Mouse (Mus musculus) forebrain, postnatal 0 days (tissue): ENCODE measurements at regions not wholly inside any gene's neighbourhood (a gene's known extent, or its start where the extent isn't known, plus 50 kb on each side); places are given as distances from the start of the nearest gene placed in this dataset.

Experiments
- ATAC-seq: fragments of 200-750 bp; cut with Nextera tagmentation; 2 replicates; pipeline ENCODE4 v1.8.0; 2017; ENCODE audit warnings: mild to moderate bottlenecking, moderate library complexity
- DNase-seq: peaks from one replicate; pipeline ENCODE4 v3.0.0-alpha.2; 2015
- H3K27ac ChIP-seq: fragments of 300-500 bp; sonication (generic); 2 replicates; pipeline ENCODE4 v1.5.1; 2014; ENCODE audit warnings: low read depth, mild to moderate bottlenecking, antibody characterized with exemption, low read length, moderate library complexity, mixed read lengths
- H3K27me3 ChIP-seq: fragments of 300-500 bp; sonication (generic); 2 replicates; pipeline ENCODE4 v1.6.1; 2014; ENCODE audit warnings: mild to moderate bottlenecking, low read length, mixed read lengths; ENCODE audit not compliant: insufficient read depth
- H3K36me3 ChIP-seq: fragments of 300-500 bp; sonication (generic); 2 replicates; pipeline ENCODE4 v1.6.1; 2014; ENCODE audit warnings: mild to moderate bottlenecking, moderate library complexity; ENCODE audit not compliant: insufficient read depth
- H3K4me1 ChIP-seq: fragments of 300-500 bp; sonication (generic); 2 replicates; pipeline ENCODE4 v1.6.1; 2014; ENCODE audit warnings: antibody characterized with exemption; ENCODE audit not compliant: insufficient read depth
- H3K4me2 ChIP-seq: fragments of 300-500 bp; sonication (generic); 2 replicates; pipeline ENCODE4 v1.6.1; 2014; ENCODE audit warnings: low read depth, mild to moderate bottlenecking, moderate library complexity
- H3K4me3 ChIP-seq: fragments of 300-500 bp; sonication (generic); 2 replicates; pipeline ENCODE4 v1.5.1; 2014; ENCODE audit warnings: low read depth, low read length, mixed read lengths
- H3K9ac ChIP-seq: fragments of 300-500 bp; sonication (generic); 2 replicates; pipeline ENCODE4 v1.6.1; 2014; ENCODE audit warnings: mild to moderate bottlenecking
- H3K9me3 ChIP-seq: fragments of 300-500 bp; sonication (generic); 2 replicates; pipeline ENCODE4 v1.6.1; 2016; ENCODE audit warnings: low read length
- CTCF ChIP-seq: sonication (generic); IDR thresholded peaks from 2 replicates; pipeline ENCODE4 v1.5.1; 2016; ENCODE audit warnings: antibody characterized with exemption, control low read depth, low read depth
- WGBS: fragments of 180-500 bp; shearing (Covaris S2); extraction: QIAGEN DNeasy Blood & Tissue Kit; methylation state at CpG from one replicate; pipeline ENCODE4 v1.1.7; 2014; 5-methylcytosine and 5-hydroxymethylcytosine counted together

DNA sequence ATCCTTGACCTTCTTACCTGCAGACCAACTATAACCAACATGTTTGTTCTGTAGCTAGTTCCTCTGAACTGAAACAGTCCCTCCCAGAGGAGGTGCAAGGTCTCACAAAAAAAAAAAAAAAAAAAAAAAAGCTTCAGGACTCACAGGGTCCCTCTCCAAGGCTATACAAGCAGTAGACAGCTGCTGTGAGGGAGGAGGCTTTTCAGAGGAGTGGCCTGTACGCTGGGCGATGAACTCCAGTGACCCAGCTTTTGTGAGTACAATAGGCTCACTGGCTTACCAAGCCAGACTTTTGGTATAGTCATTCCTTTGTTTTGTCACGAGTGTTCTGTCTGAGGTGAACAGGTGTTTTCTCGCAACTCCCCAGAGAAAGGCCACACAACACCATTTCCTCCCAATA, 85.8 kb upstream of the Ywhaq start:
- TF ChIP-seq CTCF = no peak
- ATAC-seq (no peak), DNase-seq (no peak)
- no peak overlapping the region for H3K4me3 ChIP-seq
- no peak overlapping the region for H3K9ac ChIP-seq
- no peak overlapping the region for H3K27ac ChIP-seq
- no peaks in the 10 kb centered on the region for H3K9me3 ChIP-seq
- 62% methylated on average over 4 of the region's 4 CpGs for WGBS
- no peak overlapping the region for H3K4me2 ChIP-seq
- H3K4me1 ChIP-seq = no peaks in the 10 kb centered on the region
- H3K36me3 ChIP-seq = no peaks in the 10 kb centered on the region
- H3K27me3 ChIP-seq = no peaks in the 10 kb centered on the region

DNA sequence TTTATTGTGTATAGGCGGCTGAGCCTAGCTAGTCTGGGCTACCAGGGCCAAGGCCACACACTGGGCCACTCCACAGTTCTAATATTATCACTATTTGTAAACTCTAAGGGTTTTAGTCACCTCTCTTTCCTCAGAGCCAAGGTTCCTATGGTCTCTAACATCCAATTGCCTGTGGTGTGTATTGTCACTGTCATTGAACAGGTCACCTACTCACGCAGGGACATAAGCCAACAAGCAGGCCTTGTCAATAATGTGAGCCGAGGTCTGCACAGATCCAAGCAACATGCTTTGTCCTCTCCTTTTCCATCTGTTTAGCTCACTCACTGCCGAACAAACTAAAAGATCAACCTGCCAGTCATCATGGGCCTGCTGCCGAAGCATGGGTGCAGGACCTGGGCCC, 79.5 kb upstream of the Ywhaq start:
- ATAC-seq = no peak
- 55% methylated on average over 5 of the region's 5 CpGs for WGBS
- no peaks in the 10 kb centered on the region for H3K4me1 ChIP-seq
- TF ChIP-seq CTCF = no peak
- H3K9ac ChIP-seq = no peak overlapping the region
- no peak for DNase-seq
- no peaks in the 10 kb centered on the region for H3K27me3 ChIP-seq
- H3K9me3 ChIP-seq = no peaks in the 10 kb centered on the region
- no peak overlapping the region for H3K27ac ChIP-seq
- no peaks in the 10 kb centered on the region for H3K36me3 ChIP-seq
- H3K4me2 ChIP-seq = no peak overlapping the region
- no peak overlapping the region for H3K4me3 ChIP-seq

DNA sequence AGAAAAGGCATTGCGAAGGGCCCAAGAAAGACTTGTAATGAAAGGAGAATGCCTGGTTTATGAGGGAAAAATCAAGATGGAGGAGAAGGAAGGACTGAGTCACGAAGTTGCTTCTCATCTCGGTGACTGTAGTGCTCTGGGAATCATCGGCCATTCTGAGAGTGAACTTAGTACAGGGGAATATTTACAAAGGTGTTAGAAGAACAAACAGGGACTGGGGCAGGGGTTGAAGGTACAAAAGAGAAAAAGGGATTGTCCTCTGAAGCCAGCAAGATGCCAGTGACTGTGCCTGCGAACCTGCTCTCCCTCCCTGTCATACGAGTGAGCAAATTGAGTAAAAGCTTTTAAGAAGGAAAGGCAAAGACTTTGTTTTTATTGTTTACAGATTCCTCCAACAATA, 78.1 kb upstream of the Ywhaq start:
- no peak for DNase-seq
- no peak for ATAC-seq
- Histone ChIP-seq H3K4me3 (no peak overlapping the region), H3K9ac (no peak overlapping the region), H3K27ac (no peak overlapping the region), H3K9me3 (no peaks in the 10 kb centered on the region), H3K4me1 (no peaks in the 10 kb centered on the region), H3K4me2 (no peak overlapping the region), H3K27me3 (no peaks in the 10 kb centered on the region), H3K36me3 (no peaks in the 10 kb centered on the region)
- WGBS = 92% methylated on average over 6 of the region's 6 CpGs
- no peak for TF ChIP-seq CTCF

DNA sequence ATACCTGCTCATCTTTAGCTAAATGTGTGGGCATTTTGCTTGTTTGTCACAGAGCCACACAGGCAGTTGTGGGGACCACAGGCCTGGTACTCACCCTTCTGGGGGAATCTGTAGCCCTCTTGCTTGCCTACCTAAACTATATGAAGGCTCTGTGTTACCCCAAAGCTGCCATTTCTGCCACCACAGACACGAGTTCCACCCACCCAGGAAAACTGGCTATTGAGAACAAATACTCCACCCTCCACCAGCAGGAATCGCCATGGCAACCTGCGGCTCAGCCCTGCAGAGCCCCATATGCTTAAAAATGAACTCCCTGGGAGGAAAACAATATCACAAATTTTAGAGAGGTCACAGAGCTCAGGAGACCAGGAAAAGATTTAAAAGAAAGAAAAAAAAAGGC, 76.0 kb upstream of the Ywhaq start:
- peak; percentile 84; the same call in 1 of the 2 replicates for ATAC-seq
- H3K36me3 ChIP-seq = no peaks in the 10 kb centered on the region
- H3K27ac ChIP-seq = 0 out of 2 replicates have a peak overlapping the region, but pooled peaks have one; percentile 9
- no peak overlapping the region for H3K4me3 ChIP-seq
- WGBS = 32% methylated on average over 3 of the region's 3 CpGs
- no peak for TF ChIP-seq CTCF
- H3K27me3 ChIP-seq = no peaks in the 10 kb centered on the region
- H3K9me3 ChIP-seq = no peaks in the 10 kb centered on the region
- no peaks in the 10 kb centered on the region for H3K4me1 ChIP-seq
- H3K9ac ChIP-seq = no peak overlapping the region
- H3K4me2 ChIP-seq = no peak overlapping the region
- peak; percentile 46 for DNase-seq

- Histone ChIP-seq H3K27me3 (no peaks in the 10 kb centered on the region), H3K27ac (no peak overlapping the region), H3K4me1 (no peaks in the 10 kb centered on the region), H3K9ac (no peak overlapping the region), H3K4me3 (no peak overlapping the region), H3K36me3 (no peaks in the 10 kb centered on the region), H3K9me3 (no peaks in the 10 kb centered on the region), H3K4me2 (no peak overlapping the region)
- no peak; the same call in 1 of the 2 replicates for ATAC-seq
- TF ChIP-seq CTCF = no peak
- WGBS = 80% methylated on average over 8 of the region's 8 CpGs
- DNase-seq = no peak
Observed at GRCm38 (mm10) chr12:21492549-21493291, 75.3 kb upstream of the Ywhaq start.

GRCm38 (mm10) chr12:21481644-21482043, 64.2 kb upstream of the Ywhaq start:
- no peak overlapping the region for H3K27ac ChIP-seq
- 81% methylated on average over 2 of the region's 2 CpGs for WGBS
- TF ChIP-seq CTCF = no peak
- H3K4me1 ChIP-seq = no peaks in the 10 kb centered on the region
- no peak for ATAC-seq
- no peaks in the 10 kb centered on the region for H3K9me3 ChIP-seq
- H3K36me3 ChIP-seq = no peaks in the 10 kb centered on the region
- no peak overlapping the region for H3K4me3 ChIP-seq
- no peak overlapping the region for H3K9ac ChIP-seq
- H3K27me3 ChIP-seq = no peaks in the 10 kb centered on the region
- no peak overlapping the region for H3K4me2 ChIP-seq
- no peak for DNase-seq

GRCm38 (mm10) chr12:21480226-21480625, 62.8 kb upstream of the Ywhaq start:
- Histone ChIP-seq H3K27me3 (no peaks in the 10 kb centered on the region), H3K4me3 (no peak overlapping the region), H3K9ac (no peak overlapping the region), H3K4me1 (no peaks in the 10 kb centered on the region), H3K27ac (no peak overlapping the region), H3K4me2 (no peak overlapping the region), H3K36me3 (no peaks in the 10 kb centered on the region), H3K9me3 (no peaks in the 10 kb centered on the region)
- DNase-seq = no peak
- TF ChIP-seq CTCF = no peak
- 78% methylated on average over 2 of the region's 2 CpGs for WGBS
- ATAC-seq = no peak
